Comparison of ENCODE assay signal across 22 mouse cellular contexts in genomic region chr16:92818480-92819269, GRCm38 (mm10). TPM values are rescaled to one million over a fixed set of nuclear protein-coding genes. Genes with fewer than 3 reads are reported as not detected.
DNase-seq lines count a peak whose midpoint lies in the region; ATAC-seq lines count a peak whose summit lies in the region.
"Had no signal": no experiment of that assay in that cellular context is flagged by ENCODE, and none has a peak within 500 bp of the region (broad histone marks: within the 10 kb centered on the region; RNA-seq: fewer than 3 reads in every experiment).

No protein-coding gene starts in this region.

- peaks cover 96% of the 10 kb centered on the region for H3K4me1 ChIP-seq in liver, embryonic 13.5 days (replicated peaks)
- 0 out of 2 replicates have a peak, but pooled peaks cover 7% of the 10 kb centered on the region for H3K4me1 ChIP-seq in intestine, embryonic 15.5 days (replicated peaks)

- H3K36me3 ChIP-seq in liver, embryonic 13.5 days, result no peaks in the 10 kb centered on the region; the same call in 1 of the 2 replicates
- no peaks in the 10 kb centered on the region for H3K36me3 ChIP-seq in intestine, embryonic 15.5 days
- H3K36me3 ChIP-seq: heart, embryonic 12.5 days; limb, embryonic 13.5 days; midbrain, embryonic 13.5 days had no signal

- peak; percentile 21; the same call in 1 of the 2 replicates for ATAC-seq in erythroblast, adult 5-6 weeks (replicated peaks; ENCODE audit: low FRiP score, poor library complexity, severe bottlenecking)
- peak; percentile 69 for ATAC-seq in liver, embryonic 13.5 days (ENCODE audit: low read depth)
- ATAC-seq in intestine, embryonic 15.5 days, result no peak
- ATAC-seq: forebrain, postnatal 0 days; intestine, embryonic 16.5 days; midbrain, embryonic 13.5 days had no signal

- no peaks in the 10 kb centered on the region for H3K9me3 ChIP-seq in liver, embryonic 13.5 days (replicated peaks)
- no peaks in the 10 kb centered on the region for H3K9me3 ChIP-seq in intestine, embryonic 15.5 days
- H3K9me3 ChIP-seq: heart, embryonic 12.5 days; limb, embryonic 13.5 days; midbrain, embryonic 13.5 days had no signal

- H3K4me3 ChIP-seq in liver, embryonic 13.5 days (replicated peaks), result no peak overlapping the region
- no peak overlapping the region for H3K4me3 ChIP-seq in intestine, embryonic 15.5 days (replicated peaks)
- H3K4me3 ChIP-seq: erythroblast, embryonic 14.5 days; heart, embryonic 12.5 days; limb, embryonic 13.5 days; midbrain, embryonic 13.5 days had no signal

- DNase-seq in CD8-positive naive resting alpha-beta T cell, adult 2 months (ENCODE audit: low read depth in 2 of 2, low spot score in 2 of 2), result peak; percentile 45 to 53
- no peak for DNase-seq in liver, embryonic 13.5 days
- peak; percentile 87 for DNase-seq in naive thymus-derived CD4-positive, alpha-beta T cell, adult 2 months (ENCODE audit: low read depth)
- no peak for DNase-seq in heart, postnatal 4 days
- no peak for DNase-seq in cerebellum, postnatal 14 days
- no peak for DNase-seq in urinary bladder, postnatal 10 days (ENCODE audit: low spot score)
- DNase-seq: cerebellum, adult 11-12 months; forebrain, postnatal 0 days; gastrocnemius, postnatal 14 days; heart, postnatal 36 days; kidney, postnatal 10 days; layer of hippocampus, adult 9-11 months; lung, postnatal 10 days; right cerebral cortex, postnatal 14 days; thymus, adult 2 months had no signal

- peak overlapping the region; percentile 27 for H3K9ac ChIP-seq in liver, embryonic 13.5 days
- H3K9ac ChIP-seq in intestine, embryonic 15.5 days, result no peak overlapping the region
- H3K9ac ChIP-seq: forebrain, postnatal 0 days; heart, embryonic 12.5 days; limb, embryonic 13.5 days; midbrain, embryonic 13.5 days had no signal

- peak overlapping the region; percentile 95 for H3K27ac ChIP-seq in liver, embryonic 13.5 days
- H3K27ac ChIP-seq in intestine, embryonic 15.5 days, result no peak overlapping the region
- H3K27ac ChIP-seq: limb, embryonic 13.5 days; midbrain, embryonic 13.5 days had no signal

- peak overlapping the region; percentile 45 for H3K4me2 ChIP-seq in liver, embryonic 13.5 days
- H3K4me2 ChIP-seq in intestine, embryonic 15.5 days (replicated peaks), result no peak overlapping the region
- H3K4me2 ChIP-seq: heart, embryonic 12.5 days; limb, embryonic 13.5 days; midbrain, embryonic 13.5 days had no signal

- 24% methylated on average over 8 of the region's 8 CpGs for WGBS in liver, embryonic 13.5 days (ENCODE audit: insufficient replicate concordance)
- 68% methylated on average over 8 of the region's 8 CpGs for WGBS in intestine, embryonic 15.5 days

- H3K27me3 ChIP-seq in liver, embryonic 13.5 days, result no peaks in the 10 kb centered on the region
- H3K27me3 ChIP-seq in intestine, embryonic 15.5 days (replicated peaks), result no peaks in the 10 kb centered on the region
- H3K27me3 ChIP-seq: limb, embryonic 13.5 days; midbrain, embryonic 13.5 days had no signal

RNA-seq across cellular contexts. Expression of gene Runx1, which starts 7.3 kb away (rescaled TPM):
- total RNA-seq in erythroblast, adult 5-6 weeks (2015; ENCODE audit: low replicate concordance), result 112 and 155 TPM in 2 replicates
- total RNA-seq in erythroblast, adult 5-6 weeks (2017; ENCODE audit: low replicate concordance), result 117 and 121 TPM in 2 replicates
- 5.9 and 6.9 TPM in 2 replicates for polyA plus RNA-seq in liver, embryonic 13.5 days (2015; fragmentation: Nextera tagmentation; extraction: Ambion mirVana)
- total RNA-seq in heart, postnatal 4 days (2021), result 1 to 10 TPM; 1.8 to 1.9 TPM
- 2.5 and 3.0 TPM in 2 replicates for polyA plus RNA-seq in intestine, embryonic 15.5 days (2015; fragmentation: Nextera tagmentation; extraction: Ambion mirVana)

Comparison
In these comparisons a context has a peak if more than half of its experiments do, and no peak if none do; other contexts are left out.
1. DNase-seq: peak in CD8-positive naive resting alpha-beta T cell, adult 2 months (2 of 2) and naive thymus-derived CD4-positive, alpha-beta T cell, adult 2 months (single experiment); none in liver, embryonic 13.5 days (single experiment), heart, postnatal 4 days (single experiment), cerebellum, postnatal 14 days (0 of 2) and urinary bladder, postnatal 10 days (single experiment).
2. RNA of gene Runx1, which starts 7.3 kb away (total RNA-seq): 112 to 155 TPM in erythroblast, adult 5-6 weeks; 1.8 to 1.9 TPM in heart, postnatal 4 days; every median in the first group is over 10 times any median in the second.